Mouse (Mus musculus) frontal cortex, postnatal 10 days (tissue): Measurements from ENCODE around the gene Aqp9.
"Not testable (repeated sequence)": the region's sequence is repeated elsewhere in the genome, so short reads cannot be mapped to it uniquely, and the experiment has no call there.

Experiments used
- DNase-seq, 2 experiments: peaks; one replicate each; pipeline ENCODE4 v3.0.0; 2022; ENCODE audit warnings: low spot score in 2 of 2, mixed read lengths in 1 of 2

Aqp9 gene

DNA sequence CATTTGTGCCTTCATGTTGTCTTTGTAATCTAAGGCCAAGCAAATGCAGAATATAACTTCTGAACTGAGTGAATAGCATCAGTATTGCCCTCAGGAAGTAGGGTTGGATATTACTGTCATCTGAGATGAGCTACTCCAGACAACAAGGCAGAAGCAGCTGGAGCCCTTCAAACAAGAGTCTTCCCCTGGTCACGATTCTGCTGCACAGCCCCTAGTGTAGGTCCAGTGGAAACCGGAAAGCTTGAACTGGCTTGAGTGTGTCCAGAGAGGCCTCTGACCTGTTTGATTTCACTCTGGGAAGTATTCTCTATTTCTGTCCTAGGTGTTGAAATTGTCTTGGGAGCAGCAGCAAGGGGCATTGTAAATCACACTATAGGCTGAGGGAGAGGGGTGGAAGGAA lies 29.5 kb downstream of the Aqp9 start:
- DNase-seq: no peak

DNA sequence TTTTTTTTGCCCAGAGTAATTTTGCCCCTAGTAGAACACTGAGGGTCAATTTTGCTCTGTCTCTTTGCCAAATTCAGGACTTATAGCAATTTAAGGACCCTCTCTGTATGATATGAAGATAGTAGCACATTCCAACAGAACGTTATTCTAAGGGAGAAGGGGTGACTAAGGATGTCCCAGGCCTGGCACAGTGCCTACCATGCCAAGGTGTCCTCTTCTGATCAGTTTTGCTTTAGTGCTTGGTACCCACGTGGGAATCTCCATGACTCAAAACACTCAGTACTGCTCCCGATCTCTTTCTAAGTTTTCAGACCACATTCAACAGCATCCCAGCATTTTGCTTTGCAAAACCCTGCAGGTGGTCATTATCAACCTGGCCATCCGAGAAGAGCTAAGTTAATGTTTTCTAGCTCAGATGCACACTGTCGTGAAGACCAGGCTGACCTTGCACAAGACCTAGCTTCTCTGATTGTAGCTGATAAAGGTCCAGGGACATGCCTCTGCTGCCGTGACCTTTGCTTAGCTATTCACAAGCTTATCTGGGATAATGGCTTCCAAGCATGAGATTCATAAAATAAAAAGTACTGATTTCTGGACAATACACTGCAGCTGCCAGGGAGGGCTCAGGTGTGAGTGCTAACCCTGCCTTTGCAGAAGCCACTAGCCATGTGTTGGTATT lies 31.1 kb downstream of the Aqp9 start:
- DNase-seq: no peak

DNA sequence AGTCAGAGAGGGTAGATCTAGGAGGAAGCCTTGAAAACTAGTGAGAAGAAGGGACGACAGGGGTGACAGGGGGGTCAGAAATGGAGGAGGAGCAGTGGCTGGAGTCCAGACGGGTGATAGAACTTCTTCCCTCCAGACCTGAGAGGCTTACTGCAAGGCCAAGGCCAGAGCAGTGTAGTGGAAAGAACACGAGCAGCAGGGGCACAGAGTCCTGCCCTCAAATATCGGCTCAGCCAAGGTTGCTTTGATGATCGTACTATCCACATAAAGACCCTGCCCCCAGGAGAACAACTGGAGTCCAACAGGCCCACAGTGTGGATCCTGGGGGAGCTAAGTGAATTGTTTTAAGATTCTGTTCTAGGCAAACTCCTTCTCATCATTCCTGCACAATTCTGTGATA lies 33.4 kb downstream of the Aqp9 start:
- no peak for DNase-seq

DNA sequence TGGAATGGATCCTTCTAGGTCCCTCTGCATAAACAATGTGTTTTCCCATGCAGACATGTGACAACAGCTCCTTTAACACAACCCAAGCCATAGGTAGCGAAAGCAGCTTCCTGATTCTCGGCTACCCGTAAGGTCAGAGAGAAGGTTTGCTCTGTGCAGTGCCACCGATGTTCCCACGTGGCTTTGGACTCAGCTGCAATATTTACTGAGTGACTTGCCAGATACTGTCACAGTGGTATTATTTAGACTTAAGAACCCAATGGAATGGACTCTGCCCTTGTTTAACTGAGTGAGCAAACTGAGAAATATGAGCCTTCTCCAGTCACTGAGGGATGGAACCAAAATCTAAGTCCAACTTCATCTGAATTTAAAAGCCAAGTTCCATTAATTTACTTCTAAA lies 35.3 kb downstream of the Aqp9 start:
- no peak for DNase-seq

DNA sequence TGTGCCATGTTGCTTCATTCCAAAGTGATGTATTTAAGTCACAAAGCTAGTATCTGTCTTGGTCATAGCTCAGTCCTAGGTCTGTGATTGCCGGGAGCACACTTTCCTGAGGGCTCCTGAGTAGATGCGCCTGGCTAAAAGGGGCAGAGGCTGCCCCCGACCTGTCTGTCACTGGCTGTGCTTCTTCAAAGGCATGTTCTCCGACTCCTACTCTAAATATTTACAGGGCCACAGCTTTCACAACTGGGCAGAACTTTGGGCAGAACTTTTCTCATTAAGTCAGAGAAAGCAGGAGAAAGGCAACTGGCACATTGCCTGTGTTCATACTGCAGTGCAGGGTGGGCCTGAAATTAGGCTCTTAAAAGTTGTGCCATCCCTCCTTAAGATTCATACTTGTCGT lies 36.7 kb downstream of the Aqp9 start:
- no peak for DNase-seq

DNA sequence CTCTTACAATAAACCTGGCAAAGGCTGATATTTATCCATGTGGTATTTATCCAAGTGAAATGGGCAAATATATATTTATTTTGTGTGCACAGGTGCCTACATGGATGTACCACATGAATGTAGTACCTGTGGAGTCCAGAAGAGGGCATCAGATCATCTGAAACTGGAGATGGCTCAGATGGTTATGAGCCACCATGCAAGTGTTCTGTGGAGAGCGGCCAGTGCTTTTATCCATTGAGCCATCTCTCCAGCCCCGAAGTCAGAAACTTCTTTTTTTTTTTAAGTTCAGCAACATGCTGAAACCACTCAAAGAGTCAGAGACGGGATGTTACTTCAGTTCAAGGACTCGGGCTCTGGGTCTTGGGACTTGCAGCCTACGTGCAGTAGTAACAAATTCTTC lies 39.6 kb downstream of the Aqp9 start:
- DNase-seq: peak in 1 of 2 experiments; percentile 55

DNA sequence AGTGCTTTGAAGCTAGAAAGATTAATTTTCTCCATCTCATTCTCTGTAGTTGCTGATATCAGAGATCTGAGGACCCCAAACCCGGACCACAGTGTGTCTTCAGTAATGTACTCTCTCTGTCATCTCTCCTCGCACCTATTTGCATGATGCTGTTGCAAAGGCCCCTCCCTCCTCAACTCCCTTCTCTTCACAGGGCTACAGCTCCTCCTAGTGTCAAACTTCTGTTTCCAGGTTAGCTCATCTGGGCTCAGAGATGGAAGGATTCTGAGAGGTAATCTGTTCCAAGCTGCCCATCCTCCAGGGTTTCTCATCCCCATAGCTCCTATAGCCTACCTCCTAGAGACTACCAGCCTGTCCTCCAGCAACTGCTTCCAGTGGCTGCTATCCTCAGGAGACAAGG lies 42.3 kb downstream of the Aqp9 start:
- peak in 1 of 2 experiments; percentile 8 for DNase-seq

DNA sequence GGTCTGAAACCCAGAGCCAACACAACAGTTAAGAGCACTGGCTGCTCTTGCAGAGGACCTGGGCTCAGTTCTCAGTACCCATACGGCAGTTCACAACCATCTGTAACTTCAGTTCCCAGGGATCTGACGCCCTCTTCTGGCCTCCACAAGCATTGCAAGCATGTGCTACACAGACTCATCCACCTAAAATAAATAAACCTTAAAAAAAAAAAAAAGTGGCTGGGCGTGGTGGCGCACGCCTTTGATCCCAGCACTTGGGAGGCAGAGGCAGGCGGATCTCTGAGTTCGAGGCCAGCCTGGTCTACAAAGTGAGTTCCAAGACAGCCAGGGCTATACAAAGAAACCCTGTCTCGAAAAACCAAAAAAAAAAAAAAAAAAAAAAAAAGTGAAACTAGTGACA lies 45.4 kb downstream of the Aqp9 start:
- not testable (repeated sequence) for DNase-seq

DNA sequence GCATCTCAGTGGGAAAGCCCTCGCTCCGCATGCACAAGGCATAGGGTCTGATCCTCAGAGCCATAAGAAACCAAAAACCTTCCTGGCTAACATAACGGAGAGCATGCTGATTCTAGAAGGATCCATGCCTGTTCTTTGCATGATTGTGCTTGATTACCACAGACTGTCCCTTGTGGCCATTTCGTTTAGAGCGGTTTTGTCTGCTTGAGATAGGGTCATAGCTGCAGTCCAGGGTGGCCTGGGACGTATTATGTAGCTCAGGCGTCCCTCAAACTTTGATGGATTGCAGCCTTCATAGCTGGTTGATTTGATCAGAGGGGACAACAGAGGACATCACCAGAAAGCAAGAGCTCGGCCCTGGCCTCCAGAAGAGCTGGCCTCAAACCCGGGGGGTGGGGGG lies 47.6 kb downstream of the Aqp9 start:
- DNase-seq: no peak

DNA sequence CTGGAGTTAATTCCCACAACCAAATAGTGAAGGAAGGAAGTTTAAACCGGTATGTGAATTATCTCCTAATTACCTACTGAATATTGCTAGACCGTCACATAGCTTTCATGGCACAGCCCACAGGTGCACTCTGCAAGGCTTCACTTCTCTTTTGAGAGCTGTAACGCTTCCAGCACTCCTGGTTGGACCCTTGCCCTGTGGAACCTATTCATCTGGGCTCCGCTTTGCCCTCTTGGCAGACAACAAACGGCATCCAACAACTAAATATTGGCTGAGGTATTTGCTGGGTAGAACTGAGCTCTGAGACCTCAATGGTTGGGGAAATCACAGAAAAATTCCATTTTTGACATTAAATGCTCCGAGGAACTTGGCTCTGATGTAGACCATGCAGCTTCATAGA lies 55.3 kb downstream of the Aqp9 start:
- DNase-seq: no peak

DNA sequence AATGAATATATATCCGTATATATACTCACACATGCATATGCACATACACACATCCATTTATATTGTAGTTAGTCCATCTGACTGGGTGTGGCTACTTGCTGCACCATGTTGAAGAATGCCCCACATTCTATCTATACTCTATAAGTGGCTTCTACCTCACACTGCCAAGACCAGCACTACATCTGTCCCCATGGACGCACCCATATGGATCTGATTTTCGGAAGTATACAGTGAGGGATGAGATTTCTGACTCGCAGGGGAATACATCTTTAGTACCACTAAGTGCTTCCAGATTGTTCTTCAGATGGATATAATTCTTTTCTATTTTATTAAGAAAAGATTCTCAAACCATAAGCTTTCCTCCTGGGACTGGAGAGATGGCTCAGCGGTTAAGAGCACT lies 65.0 kb downstream of the Aqp9 start:
- no peak for DNase-seq

DNA sequence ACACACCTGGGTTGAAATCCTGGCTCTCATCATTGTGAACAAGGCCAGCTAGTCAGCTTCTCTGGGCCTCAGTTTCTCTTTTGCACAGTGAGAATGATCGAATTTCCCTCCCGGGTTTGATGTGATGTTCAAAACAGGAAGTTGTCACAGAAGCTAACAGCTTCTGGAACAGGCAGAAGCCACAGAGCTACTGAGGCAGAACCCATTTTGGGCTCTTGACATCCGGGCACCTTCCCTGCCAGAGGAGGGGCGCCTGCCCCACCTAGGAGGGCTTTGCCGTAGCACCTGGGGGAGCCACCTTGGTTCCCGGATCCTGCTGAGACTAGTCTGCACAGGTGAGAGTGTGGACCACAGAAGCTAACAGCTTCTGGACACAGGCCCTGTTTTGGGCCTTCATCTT lies 74.4 kb downstream of the Aqp9 start:
- DNase-seq: no peak

DNA sequence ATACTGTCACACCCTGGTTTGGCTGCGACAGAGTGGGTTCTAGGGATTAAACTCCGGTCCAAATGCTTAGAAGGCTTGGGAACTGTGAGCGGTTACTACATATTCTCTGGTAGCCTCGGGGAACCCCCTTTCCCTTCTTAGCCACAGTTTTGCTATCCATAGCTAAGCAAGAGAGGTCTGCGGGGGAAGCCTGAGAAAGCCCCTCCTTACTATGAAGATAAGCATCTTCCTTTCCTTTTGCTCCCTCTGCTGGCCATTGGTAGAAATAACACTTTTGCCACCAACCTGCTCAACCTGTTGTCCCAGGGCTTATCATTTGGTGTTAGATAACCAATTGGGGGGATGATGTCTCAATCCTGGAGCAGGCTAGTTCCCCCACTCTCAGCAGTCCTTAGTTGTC lies 76.4 kb downstream of the Aqp9 start:
- DNase-seq: no peak

DNA sequence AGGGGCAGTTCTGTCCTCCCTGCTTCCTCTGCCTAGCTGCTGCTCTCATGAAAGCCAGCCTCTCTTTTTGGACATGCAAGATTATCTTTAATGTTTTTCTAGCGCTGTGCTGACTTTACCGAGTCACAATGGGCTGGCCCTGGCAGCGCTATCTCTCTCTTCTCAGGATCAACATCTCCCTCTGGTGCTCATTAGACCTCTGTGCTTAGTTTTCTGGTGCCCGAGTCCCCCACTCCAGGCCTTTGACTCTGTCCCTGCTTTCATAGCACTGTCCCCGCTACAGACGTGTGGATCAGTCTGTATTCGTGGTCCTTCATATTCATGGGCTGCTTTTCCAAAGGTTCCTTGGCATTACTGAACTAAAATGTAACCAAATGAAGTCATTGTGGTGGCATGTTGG lies 89.3 kb downstream of the Aqp9 start:
- peak in 1 of 2 experiments; percentile 4 for DNase-seq

DNA sequence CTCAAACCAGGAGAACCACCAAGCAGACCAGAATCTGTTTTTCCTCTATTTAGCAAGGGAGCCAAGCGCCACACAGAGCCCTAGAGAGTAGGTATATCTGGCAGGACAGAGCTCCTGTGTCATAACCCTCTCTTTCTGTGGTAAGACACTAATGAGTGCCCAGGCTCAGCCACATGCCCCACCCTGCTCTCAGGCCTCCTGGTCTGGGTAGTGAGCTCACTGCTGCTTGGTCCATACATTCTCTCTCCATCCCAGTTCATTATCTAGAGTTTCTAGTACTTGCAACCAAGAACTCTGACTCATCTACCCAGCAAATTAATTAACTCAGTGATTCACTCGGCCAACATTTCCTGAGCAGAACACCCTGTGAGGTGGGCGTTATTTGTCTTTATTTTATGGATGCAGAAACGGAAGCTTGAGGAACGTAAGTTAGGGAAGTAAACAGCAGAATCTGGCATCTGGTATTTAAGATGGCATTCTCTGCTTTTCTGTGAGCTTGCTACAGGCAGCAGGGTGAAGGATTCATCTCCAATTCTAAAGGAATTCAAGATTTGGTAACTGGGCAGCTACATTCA lies 91.1 kb downstream of the Aqp9 start:
- no peak for DNase-seq

DNA sequence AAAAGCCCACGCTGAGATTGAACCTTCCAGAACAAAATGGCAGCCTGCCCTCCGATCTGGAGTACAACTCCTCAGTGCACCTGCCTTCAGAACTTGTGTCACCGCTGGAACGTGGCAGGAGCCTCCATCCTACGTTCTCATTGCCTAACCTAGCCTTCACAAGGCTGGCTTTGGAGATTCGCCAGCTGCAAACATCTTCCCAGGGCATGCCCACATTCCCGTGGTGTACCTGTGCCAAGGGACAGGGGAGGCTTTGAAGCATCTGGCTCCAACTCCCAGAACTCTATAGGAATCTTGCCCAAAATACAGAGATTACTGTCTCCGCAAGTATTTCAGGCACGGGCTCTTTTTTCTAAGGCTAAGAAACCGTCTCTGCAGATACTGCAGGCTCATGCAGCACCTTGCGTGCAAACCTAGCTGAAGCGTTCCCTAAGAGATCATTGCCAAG lies 92.3 kb downstream of the Aqp9 start:
- no peak for DNase-seq

DNA sequence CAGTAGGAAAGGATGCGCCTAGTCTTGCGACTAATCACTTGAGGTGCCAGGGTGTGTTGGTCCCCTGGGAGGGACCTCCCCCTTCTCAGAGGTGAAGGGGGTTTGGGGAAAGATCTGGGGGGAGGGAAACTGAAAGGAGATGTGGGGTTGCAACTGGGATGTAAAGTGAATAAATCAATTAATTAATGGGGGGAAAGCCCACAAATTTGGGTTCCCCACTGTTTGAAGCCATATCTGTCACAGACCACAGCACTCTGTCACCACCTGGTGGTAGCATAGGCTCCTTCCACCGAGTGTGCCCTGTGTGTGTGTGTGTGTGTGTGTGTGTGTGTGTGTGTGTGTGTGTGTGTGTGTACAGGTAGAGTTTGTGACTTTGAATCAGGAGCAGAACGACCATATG lies 94.7 kb downstream of the Aqp9 start:
- DNase-seq: peak in 1 of 2 experiments; percentile 25

DNA sequence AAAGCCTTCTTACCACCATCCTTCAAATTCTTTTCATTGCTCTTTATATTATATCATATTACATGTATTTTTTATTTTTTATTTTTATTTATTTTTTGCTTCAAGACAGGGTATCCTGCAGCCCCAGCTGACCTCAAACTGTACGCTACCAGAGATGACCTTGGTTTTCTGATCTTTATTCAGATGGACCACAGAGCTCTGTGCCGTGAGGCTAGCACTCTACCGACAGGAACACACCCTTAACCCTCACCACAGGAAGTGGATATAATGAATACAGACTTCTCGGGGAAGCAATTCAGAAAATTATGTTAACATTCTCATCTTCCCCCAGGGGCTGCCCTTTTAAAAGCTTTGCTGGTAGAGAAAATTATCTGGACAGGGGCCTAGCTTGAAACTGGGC lies 95.4 kb downstream of the Aqp9 start:
- no peak for DNase-seq

DNA sequence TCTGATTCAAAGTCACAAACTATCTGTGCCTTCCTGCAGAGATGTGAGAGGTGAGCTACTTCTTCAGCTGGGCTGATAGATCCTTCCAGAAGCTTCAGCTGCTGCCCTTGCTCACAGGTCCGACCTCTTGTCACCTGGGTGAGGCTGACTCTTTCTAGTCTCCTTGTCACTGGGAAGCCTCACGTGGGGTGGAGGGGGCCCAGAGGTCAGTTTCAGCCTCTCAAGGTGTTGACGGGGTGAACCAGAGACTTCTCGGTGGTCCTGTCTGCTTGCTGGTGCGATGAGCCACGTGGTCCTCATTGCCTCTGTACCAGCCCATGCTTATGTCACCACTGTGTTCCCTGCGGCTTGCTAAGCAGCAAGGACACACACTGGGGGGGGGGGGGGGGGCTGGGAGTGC lies 96.0 kb downstream of the Aqp9 start:
- DNase-seq: peak in 1 of 2 experiments; percentile 5

DNA sequence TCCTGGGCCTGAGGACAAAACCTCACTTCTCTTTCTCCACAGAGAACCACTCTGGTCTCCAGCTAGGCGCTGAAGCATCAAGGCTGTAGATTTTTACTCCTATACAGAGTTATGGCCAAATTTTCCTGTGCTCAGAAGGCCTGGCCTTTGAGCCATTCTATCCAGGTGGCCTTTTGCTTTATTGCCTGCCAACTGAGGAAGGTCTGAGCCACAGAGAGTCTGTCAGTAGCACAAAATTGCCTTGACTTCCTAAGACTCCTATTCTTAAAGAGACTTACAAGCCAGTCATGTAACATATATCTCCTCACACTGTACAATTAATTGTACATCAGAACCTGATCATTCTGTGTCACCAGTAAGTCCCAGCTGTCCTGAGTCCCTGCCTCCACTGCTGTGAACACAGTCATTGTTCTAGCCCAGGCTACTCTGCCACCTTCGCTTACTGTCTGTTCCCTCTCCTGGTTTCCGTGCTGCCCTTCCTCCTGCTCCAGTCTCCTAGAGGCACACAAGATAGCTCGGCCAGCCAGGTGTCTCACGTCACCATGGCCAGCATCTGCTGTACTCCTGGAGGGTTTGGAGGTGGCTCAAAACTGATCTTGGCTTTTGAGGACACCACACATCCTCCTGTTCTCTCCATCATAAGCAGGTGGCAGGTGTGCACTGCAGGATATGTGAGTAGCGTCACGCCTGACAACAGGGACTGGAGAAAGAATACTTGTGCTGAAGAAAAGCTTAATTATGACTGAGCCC lies 96.7 kb downstream of the Aqp9 start:
- peak in 1 of 2 experiments; percentile 3 for DNase-seq

DNA sequence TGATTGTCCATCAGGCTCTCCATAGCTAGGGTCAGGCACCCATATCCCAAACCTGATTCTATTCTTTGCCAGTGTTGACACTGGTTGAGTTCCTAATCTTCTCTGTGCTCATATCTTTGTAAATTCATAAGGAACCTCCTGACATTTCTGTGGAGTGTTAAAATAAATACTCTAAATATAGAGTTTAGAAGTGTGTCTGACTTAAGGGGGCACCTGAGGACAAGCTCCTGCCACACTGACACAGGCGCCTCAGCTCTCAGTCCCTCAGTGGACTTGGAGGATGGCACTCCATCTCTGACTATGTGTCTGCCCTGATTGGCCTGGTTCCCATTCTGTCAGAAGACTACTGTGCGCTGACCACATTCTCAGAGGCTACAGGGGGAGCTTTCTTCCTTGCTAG lies 97.9 kb downstream of the Aqp9 start:
- peak in 1 of 2 experiments; percentile 2 for DNase-seq

DNA sequence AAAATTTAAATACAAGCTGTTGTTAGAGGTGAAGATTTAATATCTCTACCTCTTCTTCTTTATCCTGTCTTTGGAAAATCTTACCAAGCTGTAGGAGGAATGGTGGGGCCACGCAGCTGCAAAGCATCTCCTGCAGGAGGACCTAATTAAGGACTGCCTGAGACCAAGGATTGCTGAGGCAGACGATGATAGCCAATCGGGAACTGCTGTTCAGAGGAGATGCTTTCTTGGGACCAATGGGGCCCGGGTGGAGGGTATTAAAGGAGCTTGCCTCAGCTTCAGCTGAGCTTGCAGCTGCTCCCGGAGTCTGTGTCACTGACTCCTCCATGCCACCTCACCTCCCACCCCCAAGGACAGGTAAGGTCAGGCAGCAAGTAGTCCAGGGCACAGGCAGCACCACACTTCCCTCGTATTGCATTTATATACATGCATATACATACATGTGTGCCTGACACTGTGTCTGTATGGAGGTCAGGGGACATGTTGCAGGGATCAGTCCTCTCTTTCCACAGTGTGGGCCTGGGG lies 99.6 kb downstream of the Aqp9 start:
- DNase-seq: no peak

DNA sequence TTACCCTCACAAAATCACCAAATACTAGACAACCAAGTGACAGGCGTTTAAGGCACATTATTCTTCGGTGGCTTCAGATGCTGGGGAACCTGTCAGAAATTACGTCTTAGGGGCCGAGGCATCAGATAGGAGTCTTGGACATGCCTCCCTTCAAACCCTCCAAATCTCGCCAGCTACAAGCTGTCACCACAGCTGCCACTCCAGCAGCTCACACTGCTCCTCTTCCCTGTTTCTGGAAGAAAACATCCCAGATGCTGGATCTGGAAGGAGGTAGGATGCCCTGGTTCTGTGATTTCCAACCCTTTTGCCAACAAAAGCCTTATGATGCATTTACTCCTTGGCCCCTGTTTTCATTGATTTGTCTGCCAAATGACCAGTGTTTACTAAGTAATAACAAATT lies 101.3 kb downstream of the Aqp9 start:
- DNase-seq: no peak
